Mouse (Mus musculus): ENCODE results near the gene Dpy19l3.

Gene Dpy19l3

GRCm38 (mm10) chr7:35754033-35754885, at the start of gene Dpy19l3:
TSS of gene Dpy19l3 (minus strand) at chr7:35754454.
- DNase-seq (ENCODE audit: low spot score): peak; percentile 81

- DNase-seq (ENCODE audit: low spot score): peak; percentile 92
Measured at GRCm38 (mm10) chr7:35802906-35803595, 48.8 kb upstream of the Dpy19l3 start, which contains the start of gene Zfp507. TSS of gene Zfp507 (minus strand) at chr7:35803003.

- peak; percentile 27 for DNase-seq (ENCODE audit: low spot score)
Measured at GRCm38 (mm10) chr7:35802201-35802905, 48.1 kb upstream of the Dpy19l3 start.

GRCm38 (mm10) chr7:35796123-35796522, 41.9 kb upstream of the Dpy19l3 start:
- DNase-seq (ENCODE audit: low spot score): no peak

- no peak for DNase-seq (ENCODE audit: low spot score)
Measured at GRCm38 (mm10) chr7:35794145-35794664, 40.0 kb upstream of the Dpy19l3 start.

GRCm38 (mm10) chr7:35792150-35792848, 38.0 kb upstream of the Dpy19l3 start:
- no peak for DNase-seq (ENCODE audit: low spot score)

- DNase-seq (ENCODE audit: low spot score): no peak
Measured at GRCm38 (mm10) chr7:35790926-35791325, 36.7 kb upstream of the Dpy19l3 start.

GRCm38 (mm10) chr7:35790201-35790600, 35.9 kb upstream of the Dpy19l3 start:
- no peak for DNase-seq (ENCODE audit: low spot score)

GRCm38 (mm10) chr7:35785579-35785978, 31.3 kb upstream of the Dpy19l3 start:
- no peak for DNase-seq (ENCODE audit: low spot score)

GRCm38 (mm10) chr7:35782252-35782651, 28.0 kb upstream of the Dpy19l3 start:
- DNase-seq (ENCODE audit: low spot score): no peak

GRCm38 (mm10) chr7:35774127-35774526, 19.9 kb upstream of the Dpy19l3 start:
- DNase-seq (ENCODE audit: low spot score): no peak

- no peak for DNase-seq (ENCODE audit: low spot score)
Measured at GRCm38 (mm10) chr7:35772347-35772746, 18.1 kb upstream of the Dpy19l3 start.

GRCm38 (mm10) chr7:35771106-35771505, 16.9 kb upstream of the Dpy19l3 start:
- DNase-seq (ENCODE audit: low spot score): no peak

GRCm38 (mm10) chr7:35770122-35770521, 15.9 kb upstream of the Dpy19l3 start:
- no peak for DNase-seq (ENCODE audit: low spot score)

GRCm38 (mm10) chr7:35764461-35764860, 10.2 kb upstream of the Dpy19l3 start:
- no peak for DNase-seq (ENCODE audit: low spot score)

- no peak for DNase-seq (ENCODE audit: low spot score)
Measured at GRCm38 (mm10) chr7:35761801-35762200, 7.5 kb upstream of the Dpy19l3 start.

GRCm38 (mm10) chr7:35759602-35760001, 5.3 kb upstream of the Dpy19l3 start:
- DNase-seq (ENCODE audit: low spot score): no peak

- no peak for DNase-seq (ENCODE audit: low spot score)
Measured at GRCm38 (mm10) chr7:35756510-35757440, 2.5 kb upstream of the Dpy19l3 start.

GRCm38 (mm10) chr7:35754886-35755168, 573 bp upstream of the Dpy19l3 start:
- DNase-seq (ENCODE audit: low spot score): no peak

- peak; percentile 50 for DNase-seq (ENCODE audit: low spot score)
Measured at GRCm38 (mm10) chr7:35753319-35754032, 778 bp downstream of the Dpy19l3 start.
